Mouse (Mus musculus): ENCODE measurements around the gene Ppp1cc. TPM values are rescaled to one million over a fixed set of nuclear protein-coding genes. Genes with fewer than 3 reads are reported as not detected.
A peak's percentile ranks its signal among the peaks of the same experiment; 100 is the strongest.

Ppp1cc gene
- total and polyA plus RNA-seq, 2 experiments from 2014 or later = 157 to 199 TPM

DNA sequence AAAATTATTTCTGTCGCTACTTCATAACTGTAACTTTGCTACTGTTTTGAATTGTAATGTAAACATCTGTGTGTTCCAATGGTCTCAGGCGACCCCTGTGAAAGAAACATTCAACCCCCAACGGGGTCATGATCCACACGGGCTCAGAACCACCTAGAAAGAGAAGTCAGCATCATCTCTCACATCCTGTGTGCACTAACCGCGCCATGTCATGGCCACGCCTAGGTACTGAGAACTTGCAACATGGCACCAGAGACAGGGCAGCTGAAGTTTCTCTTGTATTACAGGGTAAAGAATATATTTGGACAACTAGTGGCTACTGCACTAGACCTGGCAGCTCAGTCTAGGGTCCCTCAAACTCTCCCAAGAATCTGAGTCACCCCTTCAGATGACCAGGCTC, 44.6 kb upstream of the Ppp1cc start:
- WGBS = 77% methylated on average over 7 of the region's 7 CpGs
- H3K36me3 ChIP-seq (replicated peaks; ENCODE audit: control insufficient read depth, insufficient read depth, low read length) = no peaks in the 10 kb centered on the region
- DNase-seq (ENCODE audit: low spot score) = no peak

DNA sequence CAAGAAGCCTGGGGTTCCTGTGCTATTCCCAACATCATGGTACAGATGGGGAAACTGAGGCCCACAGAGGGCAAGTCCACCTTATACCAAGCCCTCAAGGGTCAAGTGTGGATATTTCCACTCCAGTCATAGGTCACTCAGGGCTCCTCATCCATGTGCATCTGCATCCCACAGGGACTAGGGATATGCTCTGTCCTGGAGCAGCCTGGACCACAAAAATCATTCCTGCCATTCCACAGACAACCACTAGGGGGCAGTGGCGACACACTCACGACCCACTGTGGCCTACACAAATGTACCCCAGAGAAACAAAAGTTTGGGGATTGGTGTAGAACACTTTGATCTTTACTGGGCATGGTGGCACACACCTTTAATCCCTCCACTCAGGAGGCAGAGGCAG, 43.9 kb upstream of the Ppp1cc start:
- no peaks in the 10 kb centered on the region for H3K27me3 ChIP-seq (ENCODE audit: control insufficient read depth, insufficient read depth, low read length)
- no peak for ATAC-seq (ENCODE audit: insufficient read depth, low read depth)

More for the DNA sequence above, 44.6 kb upstream of the Ppp1cc start:
- H3K27ac ChIP-seq (ENCODE audit: low read depth) = no peak overlapping the region
- H3K9me3 ChIP-seq (replicated peaks; ENCODE audit: control insufficient read depth, low read length) = no peaks in the 10 kb centered on the region
- no peak for ATAC-seq (ENCODE audit: insufficient read depth, low read depth)
- TF ChIP-seq EP300 (IDR thresholded peaks at IDR 0.05; ENCODE audit: low read depth) (no peak), CTCF (IDR thresholded peaks at IDR 0.05; ENCODE audit: low read depth) (no peak)
- H3K9ac ChIP-seq (replicated peaks; ENCODE audit: low read depth, low read length) = no peak overlapping the region
- H3K4me2 ChIP-seq (ENCODE audit: low read depth, low read length) = no peak overlapping the region
- no peaks in the 10 kb centered on the region for H3K4me1 ChIP-seq (ENCODE audit: control insufficient read depth, insufficient read depth)
- H3K27me3 ChIP-seq (ENCODE audit: control insufficient read depth, insufficient read depth, low read length) = no peaks in the 10 kb centered on the region
- no peak overlapping the region for H3K4me3 ChIP-seq (ENCODE audit: low read depth, low read length)

DNA sequence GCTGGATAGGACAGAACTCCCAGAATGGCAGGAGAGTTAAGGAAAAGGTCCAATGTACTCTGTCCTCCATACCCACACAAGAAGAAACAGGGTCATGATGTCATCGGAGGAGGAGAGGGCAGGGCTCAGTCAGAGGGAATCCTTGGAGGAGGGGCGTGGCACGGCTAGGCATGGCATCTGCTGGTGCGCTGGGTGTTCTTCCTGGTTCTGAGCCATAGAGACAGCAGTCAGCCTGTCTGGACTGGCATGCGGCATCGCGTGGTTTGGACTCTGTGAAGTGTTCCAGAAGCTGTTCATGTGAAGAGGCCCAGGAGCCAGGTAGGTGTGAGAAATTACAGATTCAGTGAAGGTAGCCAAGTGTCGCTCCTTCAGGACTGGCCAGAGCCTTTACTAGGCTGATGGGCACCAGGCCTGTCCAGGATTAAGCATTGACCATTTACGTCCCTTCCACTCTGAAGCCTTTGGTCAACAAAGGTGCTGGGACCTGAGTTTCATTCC, 42.8 kb upstream of the Ppp1cc start:
- H3K4me3 ChIP-seq (ENCODE audit: low read depth, low read length) = no peak overlapping the region
- H3K36me3 ChIP-seq (replicated peaks; ENCODE audit: control insufficient read depth, insufficient read depth, low read length) = no peaks in the 10 kb centered on the region
- WGBS = 87% methylated on average over 9 of the region's 9 CpGs
- no peak overlapping the region for H3K9ac ChIP-seq (replicated peaks; ENCODE audit: low read depth, low read length)
- TF ChIP-seq CTCF (IDR thresholded peaks at IDR 0.05; ENCODE audit: low read depth) (no peak), EP300 (IDR thresholded peaks at IDR 0.05; ENCODE audit: low read depth) (no peak)
- DNase-seq (ENCODE audit: low spot score) (no peak), ATAC-seq (ENCODE audit: insufficient read depth, low read depth) (no peak)
- no peak overlapping the region for H3K4me2 ChIP-seq (ENCODE audit: low read depth, low read length)
- no peaks in the 10 kb centered on the region for H3K27me3 ChIP-seq (ENCODE audit: control insufficient read depth, insufficient read depth, low read length)
- no peaks in the 10 kb centered on the region for H3K4me1 ChIP-seq (ENCODE audit: control insufficient read depth, insufficient read depth)
- H3K27ac ChIP-seq (ENCODE audit: low read depth) = no peak overlapping the region
- no peaks in the 10 kb centered on the region for H3K9me3 ChIP-seq (replicated peaks; ENCODE audit: control insufficient read depth, low read length)

More for the DNA sequence above, 43.9 kb upstream of the Ppp1cc start:
- WGBS = 2% methylated on average over 2 of the region's 2 CpGs
- no peak overlapping the region for H3K4me2 ChIP-seq (ENCODE audit: low read depth, low read length)
- TF ChIP-seq CTCF (IDR thresholded peaks at IDR 0.05; ENCODE audit: low read depth) (peak; percentile 94), EP300 (IDR thresholded peaks at IDR 0.05; ENCODE audit: low read depth) (no peak)
- DNase-seq (ENCODE audit: low spot score) = no peak
- no peak overlapping the region for H3K9ac ChIP-seq (replicated peaks; ENCODE audit: low read depth, low read length)
- no peak overlapping the region for H3K27ac ChIP-seq (ENCODE audit: low read depth)
- no peaks in the 10 kb centered on the region for H3K4me1 ChIP-seq (ENCODE audit: control insufficient read depth, insufficient read depth)
- H3K4me3 ChIP-seq (ENCODE audit: low read depth, low read length) = no peak overlapping the region
- no peaks in the 10 kb centered on the region for H3K9me3 ChIP-seq (replicated peaks; ENCODE audit: control insufficient read depth, low read length)
- H3K36me3 ChIP-seq (replicated peaks; ENCODE audit: control insufficient read depth, insufficient read depth, low read length) = no peaks in the 10 kb centered on the region

DNA sequence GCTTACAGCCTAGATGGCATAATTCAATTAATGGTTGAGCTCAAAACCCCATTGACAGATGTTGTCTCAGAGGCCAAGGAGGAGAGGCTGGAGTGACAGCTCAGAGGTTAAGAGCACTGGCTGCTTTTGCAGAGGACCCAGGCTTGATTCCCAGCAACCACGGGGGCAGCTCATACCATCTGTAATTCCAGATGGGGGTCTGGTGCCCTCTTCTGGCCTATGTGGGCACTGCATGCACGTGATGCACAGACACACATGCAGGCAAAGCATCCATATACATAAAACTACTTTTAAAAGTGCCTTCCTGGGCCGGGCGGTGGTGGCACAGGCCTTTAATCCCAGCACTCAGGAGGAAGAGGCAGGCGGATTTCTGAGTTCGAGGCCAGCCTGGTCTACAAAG, 41.8 kb upstream of the Ppp1cc start:
- Histone ChIP-seq H3K9me3 (replicated peaks; ENCODE audit: control insufficient read depth, low read length) (no peaks in the 10 kb centered on the region), H3K4me3 (ENCODE audit: low read depth, low read length) (no peak overlapping the region), H3K4me1 (ENCODE audit: control insufficient read depth, insufficient read depth) (no peaks in the 10 kb centered on the region), H3K4me2 (ENCODE audit: low read depth, low read length) (no peak overlapping the region), H3K27ac (ENCODE audit: low read depth) (no peak overlapping the region), H3K9ac (replicated peaks; ENCODE audit: low read depth, low read length) (no peak overlapping the region), H3K27me3 (ENCODE audit: control insufficient read depth, insufficient read depth, low read length) (no peaks in the 10 kb centered on the region), H3K36me3 (replicated peaks; ENCODE audit: control insufficient read depth, insufficient read depth, low read length) (no peaks in the 10 kb centered on the region)
- TF ChIP-seq EP300 (IDR thresholded peaks at IDR 0.05; ENCODE audit: low read depth) (no peak), CTCF (IDR thresholded peaks at IDR 0.05; ENCODE audit: low read depth) (peak; percentile 32)
- DNase-seq (ENCODE audit: low spot score) (no peak), ATAC-seq (ENCODE audit: insufficient read depth, low read depth) (no peak)
- WGBS = 83% methylated on average over 6 of the region's 6 CpGs

DNA sequence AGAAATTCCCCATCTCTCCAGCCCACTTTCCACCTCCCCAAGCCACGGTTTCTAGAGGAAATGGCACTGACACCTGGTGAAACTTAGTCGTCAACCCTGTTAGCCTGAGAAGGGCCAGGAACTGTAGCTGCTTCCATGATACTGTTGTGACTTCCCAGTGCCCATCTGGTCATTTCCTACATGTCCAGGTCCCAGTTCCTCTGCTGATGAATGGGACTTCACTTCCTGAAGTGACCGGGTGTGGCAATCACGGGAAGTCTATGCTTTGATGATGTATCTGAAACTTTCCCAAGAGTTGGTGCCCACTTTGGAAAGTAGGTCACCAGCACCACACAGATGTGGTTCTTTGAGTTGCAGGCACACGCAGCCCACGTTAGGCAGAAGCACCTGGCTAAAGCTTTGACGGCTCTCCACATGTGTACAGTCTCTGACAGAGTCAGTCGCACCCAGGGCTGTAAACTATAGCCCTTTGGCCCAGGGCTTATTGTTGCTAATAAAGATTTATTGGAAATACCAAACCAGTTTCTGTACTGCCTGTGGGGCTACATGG, 32.8 kb upstream of the Ppp1cc start:
- H3K27ac ChIP-seq (ENCODE audit: low read depth) = no peak overlapping the region
- no peaks in the 10 kb centered on the region for H3K4me1 ChIP-seq (ENCODE audit: control insufficient read depth, insufficient read depth)
- no peaks in the 10 kb centered on the region for H3K9me3 ChIP-seq (replicated peaks; ENCODE audit: control insufficient read depth, low read length)
- WGBS = 67% methylated on average over 8 of the region's 8 CpGs
- no peak overlapping the region for H3K4me3 ChIP-seq (ENCODE audit: low read depth, low read length)
- TF ChIP-seq EP300 (IDR thresholded peaks at IDR 0.05; ENCODE audit: low read depth) (no peak), CTCF (IDR thresholded peaks at IDR 0.05; ENCODE audit: low read depth) (no peak)
- ATAC-seq (ENCODE audit: insufficient read depth, low read depth) = no peak
- H3K27me3 ChIP-seq (ENCODE audit: control insufficient read depth, insufficient read depth, low read length) = no peaks in the 10 kb centered on the region
- H3K4me2 ChIP-seq (ENCODE audit: low read depth, low read length) = no peak overlapping the region
- no peak overlapping the region for H3K9ac ChIP-seq (replicated peaks; ENCODE audit: low read depth, low read length)
- no peaks in the 10 kb centered on the region for H3K36me3 ChIP-seq (replicated peaks; ENCODE audit: control insufficient read depth, insufficient read depth, low read length)
- no peak for DNase-seq (ENCODE audit: low spot score)

Measured in heart, postnatal 0 days (tissue).